Mouse (Mus musculus) left cerebral cortex, adult 2 months (tissue): ENCODE results near the gene Fat3. TPM values are rescaled to one million over a fixed set of nuclear protein-coding genes. Genes with fewer than 3 reads are reported as not detected.
A peak's percentile ranks its signal among the peaks of the same experiment; 100 is the strongest.

Source experiments
- DNase-seq, 2 experiments: peaks; one replicate each; pipeline ENCODE4 v3.0.0; 2021 to 2022; ENCODE audit warnings: low spot score in 2 of 2, mixed read lengths in 1 of 2; ENCODE audit errors: extremely low spot score in 1 of 2
- H3K27ac ChIP-seq: fragments of 200-600 bp; 2 replicates; pipeline ENCODE4 v1.8.1; 2022
- H3K4me3 ChIP-seq: fragments of 200-600 bp; 2 replicates; pipeline ENCODE4 v1.8.1; 2022
- CTCF ChIP-seq: fragments of 200-600 bp; IDR thresholded peaks from 2 replicates; pipeline ENCODE4 v1.8.1; 2022; ENCODE audit warnings: antibody characterized with exemption, mild to moderate bottlenecking, moderate library complexity
- intact Hi-C: fragments of 180-260 bp; cut with DNase I; formaldehyde crosslinking; loops from one replicate; pipeline ENCODE4 v1.15.1; 2025
- total RNA-seq, 2 experiments: library from RNA; stranded (reverse); gene quantifications; 2 replicates each; pipeline ENCODE4 v1.2.3; 2021

The Fat3 gene
- total RNA-seq, 2 experiments from 2014 or later = 76.4 to 77.4 TPM

DNA sequence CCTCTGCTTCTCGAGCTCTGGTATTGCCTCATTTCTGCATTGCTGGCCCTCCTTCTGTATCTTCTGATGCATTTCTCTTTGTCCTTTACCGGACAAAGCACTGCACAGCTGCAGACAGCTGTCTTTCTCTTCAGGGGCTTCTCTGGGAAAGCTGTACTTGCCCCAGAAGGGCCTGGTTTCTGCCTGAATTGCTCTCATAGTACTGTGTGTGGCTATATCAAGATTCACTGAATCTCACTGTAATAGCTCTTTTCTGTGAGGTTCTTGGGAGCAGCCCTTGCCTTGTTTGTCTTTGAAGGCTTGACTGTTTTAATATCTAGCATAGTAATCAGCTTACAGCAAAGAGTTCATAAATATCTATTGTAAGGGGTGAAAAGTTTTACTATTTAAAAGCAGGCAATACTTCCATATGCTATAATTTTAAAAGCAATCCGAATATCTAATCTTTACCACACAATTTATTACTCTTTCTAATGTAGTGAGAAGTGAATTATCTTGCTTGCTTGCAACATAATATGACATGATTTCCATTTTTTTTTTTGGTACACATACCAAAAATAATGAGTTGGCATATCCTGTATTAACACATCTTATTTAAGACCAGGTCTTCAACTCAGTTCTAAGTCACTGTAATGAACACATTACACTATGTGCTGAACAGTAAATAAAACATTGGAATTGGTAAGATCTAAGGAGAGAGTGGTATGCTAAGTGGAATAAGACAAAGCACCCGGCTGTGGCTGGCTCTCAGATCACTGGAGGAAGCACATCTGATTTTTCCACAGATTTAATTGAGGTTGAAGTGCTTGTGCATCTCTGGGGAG is 348.1 kb downstream of the Fat3 start:
- H3K4me3 ChIP-seq = no peak overlapping the region
- no peak for DNase-seq
- intact Hi-C loops = no loop called here
- TF ChIP-seq CTCF = no peak
- H3K27ac ChIP-seq = no peak overlapping the region

DNA sequence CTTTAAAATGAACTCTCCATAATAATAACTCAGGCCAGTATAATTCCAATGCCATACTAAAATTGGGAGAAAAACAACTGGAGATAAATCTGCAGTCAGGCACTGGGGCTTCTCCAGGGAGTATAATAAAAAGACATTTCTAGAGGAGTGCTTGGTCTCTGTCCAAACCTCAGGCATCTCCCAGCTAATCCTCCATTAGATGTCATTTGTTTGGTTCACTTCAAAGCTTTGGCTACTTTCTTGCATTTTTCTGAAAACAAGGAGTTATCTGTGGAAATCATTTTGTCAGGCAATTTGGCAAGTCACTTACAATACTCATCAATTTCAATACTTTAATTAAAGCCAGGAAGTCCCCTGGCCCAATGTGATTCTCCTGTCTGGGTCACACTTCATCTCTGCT is 351.0 kb downstream of the Fat3 start:
- Histone ChIP-seq H3K27ac (no peak overlapping the region), H3K4me3 (no peak overlapping the region)
- no peak for TF ChIP-seq CTCF
- no peak for DNase-seq
- intact Hi-C loops = no loop called here

DNA sequence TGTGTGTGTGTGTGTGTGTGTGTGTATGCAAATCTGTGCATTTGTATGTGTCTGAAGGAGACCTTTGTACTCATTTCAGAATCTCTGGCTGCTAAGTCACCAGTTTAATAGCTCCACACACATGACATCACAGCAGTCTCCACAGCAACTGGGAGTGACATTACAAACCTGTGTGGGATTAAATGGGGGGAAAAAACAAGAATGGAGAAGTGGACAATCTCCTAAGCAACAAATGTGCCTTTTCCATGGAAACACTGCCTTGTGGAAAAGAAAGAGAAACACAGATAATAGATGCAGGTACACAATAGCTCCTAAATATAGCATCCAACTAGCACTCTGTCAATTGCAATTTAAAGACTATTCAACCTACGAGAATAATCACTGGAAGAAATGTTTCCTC is 353.4 kb downstream of the Fat3 start:
- no peak overlapping the region for H3K4me3 ChIP-seq
- H3K27ac ChIP-seq = no peak overlapping the region

DNA sequence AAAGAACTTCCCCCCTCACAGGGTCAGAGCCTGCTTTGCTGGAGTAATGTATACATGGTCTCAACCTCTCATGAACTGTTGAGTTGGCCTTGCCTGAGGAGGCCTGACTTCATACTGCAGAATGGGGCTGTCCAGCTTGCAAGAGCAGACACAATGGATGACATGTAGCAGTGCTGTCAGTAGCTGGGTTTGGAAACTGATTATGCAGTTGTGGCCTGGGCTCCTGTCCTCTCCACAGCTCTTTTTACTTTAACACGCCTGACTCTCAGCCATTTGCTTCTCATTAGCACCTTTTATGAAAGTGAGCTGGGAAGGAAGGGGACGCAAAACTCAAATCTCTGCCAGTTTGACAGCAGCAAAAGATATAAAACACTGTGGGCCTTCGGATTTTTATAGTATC is 356.4 kb downstream of the Fat3 start:
- no peak overlapping the region for H3K4me3 ChIP-seq
- no peak overlapping the region for H3K27ac ChIP-seq
- no peak for TF ChIP-seq CTCF
- intact Hi-C loops = no loop called here
- DNase-seq = no peak

More for the DNA sequence above, 353.4 kb downstream of the Fat3 start:
- intact Hi-C loops = no loop called here
- no peak for DNase-seq
- TF ChIP-seq CTCF = no peak

DNA sequence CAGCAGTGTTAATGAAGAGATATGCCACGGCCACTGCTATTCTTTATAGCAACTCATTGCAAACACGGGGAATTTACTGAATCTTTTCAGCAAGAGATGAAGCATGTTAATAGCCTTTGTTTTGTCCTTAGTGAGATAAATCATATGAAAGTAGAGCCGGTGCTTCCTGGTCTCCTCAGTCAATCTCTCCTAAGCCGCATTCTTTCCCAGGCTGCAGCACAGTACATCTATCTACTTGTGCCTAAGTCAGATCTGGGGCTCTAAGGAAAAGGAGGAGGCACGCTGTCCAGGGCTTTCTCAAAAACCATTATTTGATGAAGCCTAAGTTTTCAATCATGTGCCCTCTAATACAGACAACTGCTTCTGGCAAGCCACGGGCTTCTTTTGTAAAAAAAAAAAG is 361.8 kb downstream of the Fat3 start:
- H3K27ac ChIP-seq = no peak overlapping the region
- intact Hi-C loops = no loop called here

DNA sequence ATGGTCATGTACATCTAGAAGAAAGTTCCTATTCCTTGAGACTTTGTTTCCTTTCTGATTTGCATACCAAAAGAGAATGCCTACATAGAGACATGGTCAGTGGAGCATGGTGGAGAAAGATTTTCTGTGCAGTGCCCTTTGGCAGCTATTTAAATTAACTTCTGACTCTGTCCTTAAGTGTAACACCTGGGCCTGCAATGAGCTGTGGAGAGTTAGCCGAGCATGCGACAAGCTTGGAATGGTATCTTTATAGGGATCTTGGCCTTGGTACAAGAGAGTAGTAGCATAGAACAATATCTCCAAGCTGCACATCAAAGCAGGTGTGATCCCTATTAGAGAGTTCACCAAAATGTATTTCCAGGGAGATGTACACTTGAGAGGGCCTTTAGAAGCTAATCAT is 368.0 kb downstream of the Fat3 start:
- Histone ChIP-seq H3K27ac (no peak overlapping the region), H3K4me3 (no peak overlapping the region)
- no peak for DNase-seq
- no peak for TF ChIP-seq CTCF
- intact Hi-C loops = no loop called here

More for the DNA sequence above, 361.8 kb downstream of the Fat3 start:
- TF ChIP-seq CTCF = no peak
- DNase-seq = no peak
- H3K4me3 ChIP-seq = no peak overlapping the region

DNA sequence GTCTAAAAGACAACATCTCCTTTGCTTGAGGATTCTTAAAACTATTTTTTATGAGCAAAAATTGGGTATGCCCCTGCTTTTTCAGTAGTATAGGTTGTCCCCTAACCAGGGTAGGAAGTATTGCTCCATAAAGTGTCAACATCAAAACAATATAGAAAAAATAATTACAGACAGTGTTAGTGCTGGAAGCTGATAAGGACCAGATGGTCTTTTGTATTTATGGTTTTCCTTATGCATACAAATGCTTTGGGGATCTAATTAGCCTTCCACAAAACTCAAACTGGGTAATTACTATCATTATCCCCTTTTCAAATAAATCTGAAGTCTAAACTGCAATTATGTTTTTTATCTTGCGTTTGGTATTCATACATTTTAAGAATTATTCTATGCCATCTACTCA is 368.5 kb downstream of the Fat3 start:
- TF ChIP-seq CTCF = no peak
- intact Hi-C loops = no loop called here
- no peak overlapping the region for H3K4me3 ChIP-seq
- DNase-seq = no peak
- H3K27ac ChIP-seq = no peak overlapping the region

DNA sequence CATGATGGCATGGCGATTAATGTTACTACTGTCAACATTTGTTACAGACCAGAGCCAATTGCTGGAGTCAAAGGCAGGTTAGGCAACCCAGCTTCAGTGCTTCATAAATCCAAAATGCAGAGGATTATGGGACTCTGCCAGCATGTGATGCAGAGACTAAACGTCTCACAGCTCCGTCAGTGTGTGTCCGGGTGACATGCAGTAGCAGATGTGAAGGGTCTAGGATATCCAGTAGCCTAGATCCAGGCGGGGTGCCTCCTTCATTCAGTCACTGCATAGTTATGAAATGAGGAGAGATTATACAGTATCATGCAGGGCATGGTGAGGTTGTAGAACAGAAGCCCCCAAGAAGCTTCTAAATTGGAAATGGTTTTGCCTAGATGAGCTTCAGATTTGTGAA is 379.3 kb downstream of the Fat3 start:
- intact Hi-C loops = no loop called here
- no peak overlapping the region for H3K27ac ChIP-seq
- DNase-seq = no peak
- H3K4me3 ChIP-seq = no peak overlapping the region
- no peak for TF ChIP-seq CTCF

DNA sequence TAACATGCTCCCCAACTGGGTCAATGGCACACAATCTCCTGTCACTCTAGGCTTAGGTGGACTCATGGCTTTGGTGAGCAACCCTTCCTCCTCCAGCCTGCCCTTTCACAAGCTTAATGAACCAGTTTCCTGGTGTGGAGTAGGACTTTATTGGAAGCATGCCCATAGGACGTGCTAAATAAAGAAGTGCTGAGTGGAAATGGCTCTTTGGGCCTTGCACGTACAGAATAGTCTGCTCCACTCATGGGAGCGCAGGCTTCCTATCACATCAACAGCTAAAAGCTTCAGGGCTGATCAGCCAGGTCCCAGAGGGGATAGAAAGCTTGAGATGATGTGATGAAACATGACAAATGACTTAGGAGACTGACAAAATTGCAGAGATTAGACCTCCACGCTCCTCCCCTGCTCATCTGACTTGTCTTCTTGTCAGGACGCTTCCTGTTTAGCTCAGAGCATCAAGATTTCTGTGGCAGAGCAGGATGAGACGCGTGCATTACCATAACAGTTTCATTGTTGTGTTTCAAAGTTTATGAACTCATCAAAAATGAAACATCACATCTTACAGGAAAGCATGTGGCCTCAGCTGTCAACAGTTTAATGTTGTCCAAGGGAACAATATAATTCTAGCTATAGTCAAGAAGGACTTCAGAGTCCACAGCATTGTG is 386.1 kb downstream of the Fat3 start:
- peak in 1 of 2 experiments; percentile 13 for DNase-seq
- Histone ChIP-seq H3K4me3 (no peak overlapping the region), H3K27ac (peak overlapping the region; percentile 69)
- intact Hi-C loops = loop anchor here (1.0 to 10.0 kb wide), 5 partner anchors 86 to 387 kb away; no protein-coding TSS in a partner anchor
- TF ChIP-seq CTCF = no peak

DNA sequence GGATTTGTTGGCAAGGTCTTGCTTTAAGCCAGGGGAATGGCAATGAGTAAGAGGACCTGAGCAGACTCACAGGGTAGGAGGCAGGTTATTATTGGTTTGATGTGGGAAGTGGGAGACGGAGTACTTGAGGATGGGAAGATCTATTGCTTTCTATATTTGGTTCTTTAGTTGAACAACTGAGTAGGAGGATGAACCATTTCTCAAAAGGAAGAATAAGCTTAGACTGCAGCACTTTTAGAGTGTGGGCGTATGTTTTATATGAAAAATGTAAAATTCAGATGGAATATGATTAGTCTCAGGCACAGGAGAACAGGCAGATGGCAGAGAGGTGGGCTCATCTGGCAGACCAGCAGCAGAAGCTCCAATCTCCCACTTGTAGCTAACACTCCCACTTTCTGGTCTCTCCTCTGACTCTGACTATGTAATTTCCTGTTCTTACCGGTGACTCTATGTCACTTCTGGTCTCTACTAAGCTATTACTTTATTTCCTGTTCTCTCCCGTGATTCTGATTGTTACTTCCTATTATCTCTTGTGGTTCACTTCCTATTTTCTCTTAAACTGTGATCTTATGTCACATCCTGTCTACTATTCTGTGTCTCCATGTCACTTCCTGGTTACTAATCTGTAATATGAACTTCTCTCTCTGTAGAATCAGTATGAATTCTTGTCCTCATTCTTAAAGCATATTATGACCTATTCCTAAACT is 387.0 kb downstream of the Fat3 start:
- DNase-seq = peak; percentile 60 to 62
- H3K27ac ChIP-seq = peak overlapping the region; percentile 69
- TF ChIP-seq CTCF = no peak
- no peak overlapping the region for H3K4me3 ChIP-seq
- intact Hi-C loops = loop anchor here (1.0 to 10.0 kb wide), 5 partner anchors 85 to 388 kb away; no protein-coding TSS in a partner anchor

DNA sequence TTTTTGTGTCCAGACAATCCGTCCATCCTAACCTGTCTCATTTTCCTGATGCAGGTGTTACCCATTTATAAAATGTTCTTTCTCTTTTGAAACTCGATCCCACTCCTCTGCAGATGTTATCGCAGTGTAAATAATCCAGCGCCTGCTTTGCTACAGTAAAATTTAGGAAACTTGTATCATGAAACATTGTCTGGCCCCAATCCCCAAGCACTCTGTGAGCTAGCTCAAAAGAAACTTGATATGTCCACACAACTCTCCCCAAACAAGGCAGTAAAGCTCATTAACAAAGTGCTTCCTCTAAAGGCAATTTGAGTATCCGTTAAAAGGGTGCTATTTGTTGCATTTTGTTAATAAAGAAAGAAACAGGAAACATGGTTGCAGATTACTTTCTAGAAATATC is 393.2 kb downstream of the Fat3 start:
- TF ChIP-seq CTCF = no peak

DNA sequence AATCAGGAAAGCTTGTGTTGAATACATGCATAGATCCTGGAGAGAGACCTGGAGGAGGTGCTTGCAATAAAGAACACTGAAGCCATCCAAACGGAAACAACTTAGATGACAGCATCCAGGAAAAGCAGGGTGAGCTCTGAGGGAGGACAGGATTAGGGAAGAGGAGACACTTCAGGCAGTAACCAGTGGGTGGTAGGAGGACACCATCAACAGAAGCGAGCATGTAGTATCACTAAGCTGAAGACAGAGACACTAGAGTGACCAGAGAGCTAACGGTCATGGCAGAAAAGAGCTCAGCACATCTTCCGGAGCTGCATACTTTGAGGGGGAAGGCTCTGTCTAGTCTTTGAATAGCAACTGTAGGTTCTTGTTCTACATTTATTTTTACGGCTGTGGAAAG is 393.7 kb downstream of the Fat3 start:
- TF ChIP-seq CTCF = no peak; the same call in 1 of the 2 replicates
- Histone ChIP-seq H3K27ac (no peak overlapping the region), H3K4me3 (no peak overlapping the region)
- DNase-seq = no peak
- intact Hi-C loops = no loop called here

More for the DNA sequence above, 393.2 kb downstream of the Fat3 start:
- DNase-seq = no peak
- Histone ChIP-seq H3K4me3 (no peak overlapping the region), H3K27ac (no peak overlapping the region)
- intact Hi-C loops = no loop called here
